Mouse (Mus musculus) kidney, adult 11 months (tissue): ENCODE data around the gene Colec11.

Experiments
- DNase-seq: peaks from one replicate; pipeline ENCODE4 v3.0.0; 2022

The Colec11 gene

GRCm38 (mm10) chr12:28623195-28623594 is at the start of gene Colec11:
Gene Colec11 (minus strand): TSS chr12:28623377.
- DNase-seq: peak; percentile 7

- DNase-seq: no peak
Measured at GRCm38 (mm10) chr12:28667287-28667686, 44.1 kb upstream of the Colec11 start.

- DNase-seq: no peak
Measured at GRCm38 (mm10) chr12:28666734-28667133, 43.6 kb upstream of the Colec11 start.

- DNase-seq: no peak
Measured at GRCm38 (mm10) chr12:28662628-28663027, 39.5 kb upstream of the Colec11 start.

- DNase-seq: peak; percentile 83
Measured at GRCm38 (mm10) chr12:28649141-28650110, 26.2 kb upstream of the Colec11 start, which contains the start of gene Rnaseh1. Gene Rnaseh1 (plus strand): TSS chr12:28649602.

GRCm38 (mm10) chr12:28638778-28639177 is 15.6 kb upstream of the Colec11 start:
- DNase-seq: no peak

- no peak for DNase-seq
Measured at GRCm38 (mm10) chr12:28636543-28636942, 13.4 kb upstream of the Colec11 start.

GRCm38 (mm10) chr12:28635535-28636476 is 12.6 kb upstream of the Colec11 start, which contains the start of gene Rps7:
Gene Rps7 (minus strand): TSS chr12:28635953.
- DNase-seq: peak; percentile 91

GRCm38 (mm10) chr12:28635058-28635534 is 11.9 kb upstream of the Colec11 start:
- no peak for DNase-seq

- no peak for DNase-seq
Measured at GRCm38 (mm10) chr12:28628436-28628835, 5.3 kb upstream of the Colec11 start.

- DNase-seq: no peak
Measured at GRCm38 (mm10) chr12:28627092-28627491, 3.9 kb upstream of the Colec11 start.

GRCm38 (mm10) chr12:28625407-28625806 is 2.2 kb upstream of the Colec11 start:
- no peak for DNase-seq

- DNase-seq: no peak
Measured at GRCm38 (mm10) chr12:28624251-28624650, 1.1 kb upstream of the Colec11 start.

GRCm38 (mm10) chr12:28622641-28623040 is 536 bp downstream of the Colec11 start:
- DNase-seq: no peak

GRCm38 (mm10) chr12:28622167-28622532 is 1.0 kb downstream of the Colec11 start:
- no peak for DNase-seq

- no peak for DNase-seq
Measured at GRCm38 (mm10) chr12:28621451-28622166, 1.6 kb downstream of the Colec11 start.

GRCm38 (mm10) chr12:28617297-28617696 is 5.9 kb downstream of the Colec11 start:
- no peak for DNase-seq

- DNase-seq: no peak
Measured at GRCm38 (mm10) chr12:28614401-28614800, 8.8 kb downstream of the Colec11 start.

- DNase-seq: no peak
Measured at GRCm38 (mm10) chr12:28612391-28612790, 10.8 kb downstream of the Colec11 start.

GRCm38 (mm10) chr12:28607546-28608305 is 15.5 kb downstream of the Colec11 start:
- no peak for DNase-seq

GRCm38 (mm10) chr12:28603494-28603893 is 19.7 kb downstream of the Colec11 start:
- DNase-seq: no peak

- DNase-seq: no peak
Measured at GRCm38 (mm10) chr12:28602259-28602658, 20.9 kb downstream of the Colec11 start.
